Mouse (Mus musculus) heart, adult 2 months (tissue): ENCODE measurements at regions not wholly inside any gene's neighbourhood (a gene's known extent, or its start where the extent isn't known, plus 50 kb on each side); places are given as distances from the start of the nearest gene placed in this dataset.

Experiments used
- DNase-seq, 2 experiments: peaks; one replicate each; pipeline ENCODE4 v3.0.0; 2021
- H3K27ac ChIP-seq: fragments of 200-600 bp; 2 replicates; pipeline ENCODE4 v1.8.1; 2022
- H3K27me3 ChIP-seq: fragments of 200-500 bp; 2 replicates; pipeline ENCODE4 v1.6.1; 2012; ENCODE audit warnings: mild to moderate bottlenecking, low read length, inconsistent platforms, mixed read lengths; ENCODE audit not compliant: control insufficient read depth, insufficient read depth
- H3K36me3 ChIP-seq: fragments of 200-500 bp; 2 replicates; pipeline ENCODE4 v1.6.1; 2012; ENCODE audit warnings: low read length, inconsistent platforms; ENCODE audit not compliant: control insufficient read depth, insufficient read depth
- H3K4me1 ChIP-seq: fragments of 200-500 bp; 2 replicates; pipeline ENCODE4 v1.6.1; 2011; ENCODE audit warnings: low read length; ENCODE audit not compliant: control insufficient read depth, insufficient read depth
- H3K4me3 ChIP-seq: fragments of 200-600 bp; 2 replicates; pipeline ENCODE4 v1.8.1; 2022
- H3K79me2 ChIP-seq: fragments of 200-500 bp; replicated peaks from 2 replicates; pipeline ENCODE4 v1.6.1; 2012; ENCODE audit warnings: mild to moderate bottlenecking, inconsistent platforms, low read length, moderate library complexity, mixed read lengths; ENCODE audit not compliant: control insufficient read depth, insufficient read depth
- H3K9ac ChIP-seq: fragments of 200-500 bp; 2 replicates; pipeline ENCODE4 v1.6.1; 2012; ENCODE audit warnings: low read depth, mild to moderate bottlenecking, control low read depth, inconsistent platforms, low read length, mixed read lengths
- CTCF ChIP-seq: fragments of 200-600 bp; IDR thresholded peaks from 2 replicates; pipeline ENCODE4 v1.8.1; 2022; ENCODE audit warnings: antibody characterized with exemption, mild to moderate bottlenecking, moderate library complexity
- EP300 ChIP-seq: fragments of 200-500 bp; IDR thresholded peaks from 2 replicates; pipeline ENCODE4 v1.6.1; 2011; ENCODE audit warnings: low read depth, low read length, control low read depth; ENCODE audit not compliant: insufficient read depth
- POLR2A ChIP-seq: fragments of 200-500 bp; IDR thresholded peaks from 2 replicates; pipeline ENCODE4 v1.6.1; 2011; ENCODE audit warnings: mild to moderate bottlenecking, low read depth, low read length, control low read depth; ENCODE audit not compliant: insufficient read depth
- WGBS: fragments of 180-500 bp; shearing (Covaris S2); methylation state at CpG from one replicate; pipeline ENCODE4 v1.1.7; 2018; 5-methylcytosine and 5-hydroxymethylcytosine counted together
- intact Hi-C: fragments of 180-260 bp; cut with DNase I; formaldehyde crosslinking; loops from one replicate; pipeline ENCODE4 v1.15.1; 2025

- no peak for DNase-seq
- Histone ChIP-seq H3K79me2 (no peaks in the 10 kb centered on the region), H3K27me3 (no peaks in the 10 kb centered on the region), H3K4me3 (no peak overlapping the region), H3K4me1 (no peaks in the 10 kb centered on the region), H3K27ac (no peak overlapping the region), H3K36me3 (no peaks in the 10 kb centered on the region), H3K9ac (no peak overlapping the region)
- TF ChIP-seq EP300 (no peak), CTCF (no peak), POLR2A (no peak)
- intact Hi-C loops: no loop called here
- WGBS: 54% methylated on average over 1 of the region's 1 CpGs
These were observed 442.2 kb upstream of the Kcnab2 start for GRCm38 (mm10) chr4:152919851-152920250.

- H3K9ac ChIP-seq: no peak overlapping the region
- intact Hi-C loops: no loop called here
- no peaks in the 10 kb centered on the region for H3K79me2 ChIP-seq
- no peak overlapping the region for H3K27ac ChIP-seq
- 50% methylated on average over 7 of the region's 7 CpGs for WGBS
- H3K36me3 ChIP-seq: no peaks in the 10 kb centered on the region
- H3K4me3 ChIP-seq: no peak overlapping the region
- no peak for DNase-seq
- no peak for TF ChIP-seq EP300
- TF ChIP-seq CTCF: no peak
- no peak for TF ChIP-seq POLR2A
- H3K4me1 ChIP-seq: no peaks in the 10 kb centered on the region
- H3K27me3 ChIP-seq: no peaks in the 10 kb centered on the region
These were observed 438.9 kb upstream of the Kcnab2 start for GRCm38 (mm10) chr4:152916576-152916975.

GRCm38 (mm10) chr4:152913497-152913896 is 435.8 kb upstream of the Kcnab2 start:
- no peaks in the 10 kb centered on the region for H3K36me3 ChIP-seq
- intact Hi-C loops: no loop called here
- no peak overlapping the region for H3K27ac ChIP-seq
- no peak for DNase-seq
- no peaks in the 10 kb centered on the region for H3K4me1 ChIP-seq
- WGBS: 34% methylated on average over 10 of the region's 10 CpGs
- no peak overlapping the region for H3K4me3 ChIP-seq
- TF ChIP-seq CTCF: no peak
- TF ChIP-seq POLR2A: no peak
- no peak for TF ChIP-seq EP300
- H3K79me2 ChIP-seq: no peaks in the 10 kb centered on the region
- no peaks in the 10 kb centered on the region for H3K27me3 ChIP-seq
- no peak overlapping the region for H3K9ac ChIP-seq

DNA sequence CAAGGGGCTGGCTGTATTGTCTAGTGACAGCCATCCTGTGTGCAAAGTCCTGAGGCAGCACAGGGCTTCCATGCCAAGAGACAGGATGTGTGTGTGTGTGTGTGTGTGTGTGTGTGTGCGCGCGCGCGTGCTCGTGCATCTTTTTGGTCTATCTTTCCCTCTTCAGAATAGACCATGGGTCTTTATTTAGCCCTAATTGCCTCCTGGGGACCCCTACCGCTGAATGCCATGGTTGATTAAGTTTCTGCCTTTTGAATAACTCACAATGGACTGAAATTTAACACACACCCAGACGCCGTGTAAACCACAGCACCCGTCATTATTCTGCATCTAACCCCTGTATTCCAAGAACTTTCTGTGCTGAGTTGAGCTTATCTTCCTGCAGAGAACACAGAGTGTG is 435.2 kb upstream of the Kcnab2 start:
- WGBS: 87% methylated on average over 10 of the region's 10 CpGs
- H3K36me3 ChIP-seq: no peaks in the 10 kb centered on the region
- no peak for TF ChIP-seq EP300
- no peak for TF ChIP-seq POLR2A
- no peak for TF ChIP-seq CTCF
- no peak overlapping the region for H3K9ac ChIP-seq
- intact Hi-C loops: no loop called here
- H3K79me2 ChIP-seq: no peaks in the 10 kb centered on the region
- H3K27ac ChIP-seq: no peak overlapping the region
- no peaks in the 10 kb centered on the region for H3K27me3 ChIP-seq
- H3K4me3 ChIP-seq: no peak overlapping the region
- DNase-seq: no peak
- no peaks in the 10 kb centered on the region; the same call in 1 of the 2 replicates for H3K4me1 ChIP-seq

DNA sequence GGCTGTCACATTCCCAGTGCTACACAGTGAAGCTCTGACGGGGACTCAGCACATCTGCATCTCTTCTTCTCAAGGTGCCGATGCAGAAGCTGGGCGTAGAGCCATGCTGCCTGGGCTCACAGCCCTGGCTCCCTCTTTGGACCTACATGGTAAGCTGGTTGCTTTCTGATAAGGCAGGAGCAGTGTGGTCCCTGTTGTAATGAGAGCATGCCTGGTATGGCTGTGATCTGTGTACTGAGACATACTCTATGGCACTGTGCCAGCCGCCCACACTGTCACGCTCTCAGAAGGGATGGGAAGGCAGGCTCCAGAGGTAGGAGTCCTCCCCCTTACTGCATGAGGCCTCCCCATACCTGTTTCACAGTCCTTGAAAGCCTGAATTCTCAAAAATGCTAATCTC is 430.6 kb upstream of the Kcnab2 start:
- Histone ChIP-seq H3K9ac (no peak overlapping the region), H3K36me3 (no peaks in the 10 kb centered on the region), H3K4me3 (no peak overlapping the region), H3K79me2 (no peaks in the 10 kb centered on the region), H3K27ac (no peak overlapping the region), H3K4me1 (no peaks in the 10 kb centered on the region; the same call in 1 of the 2 replicates), H3K27me3 (no peaks in the 10 kb centered on the region)
- TF ChIP-seq POLR2A: no peak
- no peak for TF ChIP-seq EP300
- no peak for TF ChIP-seq CTCF
- DNase-seq: peak; percentile 9 to 19
- intact Hi-C loops: no loop called here
- WGBS: 25% methylated on average over 5 of the region's 5 CpGs

- Histone ChIP-seq H3K27me3 (no peaks in the 10 kb centered on the region), H3K79me2 (no peaks in the 10 kb centered on the region), H3K9ac (no peak overlapping the region), H3K36me3 (no peaks in the 10 kb centered on the region), H3K4me3 (no peak overlapping the region), H3K4me1 (no peaks in the 10 kb centered on the region), H3K27ac (no peak overlapping the region)
- DNase-seq: no peak
- TF ChIP-seq CTCF: no peak
- intact Hi-C loops: no loop called here
- WGBS: 75% methylated on average over 11 of the region's 11 CpGs
These were observed 425.2 kb upstream of the Kcnab2 start for GRCm38 (mm10) chr4:152902851-152903250.

- no peaks in the 10 kb centered on the region for H3K4me1 ChIP-seq
These were observed 422.4 kb upstream of the Kcnab2 start for GRCm38 (mm10) chr4:152900049-152900448.

More at GRCm38 (mm10) chr4:152900049-152900448, 422.4 kb upstream of the Kcnab2 start:
- H3K9ac ChIP-seq: no peak overlapping the region
- no peak overlapping the region for H3K27ac ChIP-seq
- intact Hi-C loops: no loop called here
- TF ChIP-seq POLR2A: no peak
- no peak for TF ChIP-seq CTCF
- TF ChIP-seq EP300: no peak
- H3K4me3 ChIP-seq: no peak overlapping the region
- WGBS: 64% methylated on average over 4 of the region's 4 CpGs
- no peak for DNase-seq
- no peaks in the 10 kb centered on the region for H3K27me3 ChIP-seq
- no peaks in the 10 kb centered on the region for H3K36me3 ChIP-seq
- H3K79me2 ChIP-seq: no peaks in the 10 kb centered on the region
